Mouse (Mus musculus): ENCODE data around the gene Myoz1.
"Not testable (repeated sequence)": the region's sequence is repeated elsewhere in the genome, so short reads cannot be mapped to it uniquely, and the experiment has no call there.

The Myoz1 gene

DNA sequence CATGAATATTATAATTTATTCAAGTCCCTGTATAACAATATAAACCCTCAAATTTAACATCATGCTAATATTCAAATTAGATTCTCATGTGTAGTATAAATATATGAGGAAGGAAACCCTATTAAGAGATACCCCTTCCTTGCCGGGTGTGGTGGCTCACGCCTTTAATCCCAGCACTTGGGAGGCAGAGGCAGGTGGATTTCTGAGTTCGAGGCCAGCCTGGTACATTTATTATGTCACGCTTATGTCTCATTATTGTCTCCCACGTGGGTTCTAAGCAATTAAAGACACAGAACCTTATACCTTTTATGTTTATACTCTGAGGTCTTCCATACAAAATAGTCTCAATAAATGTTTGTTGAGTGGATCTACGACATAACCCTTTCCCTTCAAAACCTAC lies 17.6 kb downstream of the Myoz1 start:
- no peak for DNase-seq (ENCODE audit: low spot score)

GRCm38 (mm10) chr14:20637818-20638574 lies 18.3 kb downstream of the Myoz1 start:
- no peak for DNase-seq (ENCODE audit: low spot score)

- not testable (repeated sequence) for DNase-seq (ENCODE audit: low spot score)
Observed at GRCm38 (mm10) chr14:20636968-20637367, 19.4 kb downstream of the Myoz1 start.

GRCm38 (mm10) chr14:20635546-20635945 lies 20.8 kb downstream of the Myoz1 start:
- no peak for DNase-seq (ENCODE audit: low spot score)

GRCm38 (mm10) chr14:20631253-20631652 lies 25.1 kb downstream of the Myoz1 start:
- DNase-seq (ENCODE audit: low spot score) = no peak

DNA sequence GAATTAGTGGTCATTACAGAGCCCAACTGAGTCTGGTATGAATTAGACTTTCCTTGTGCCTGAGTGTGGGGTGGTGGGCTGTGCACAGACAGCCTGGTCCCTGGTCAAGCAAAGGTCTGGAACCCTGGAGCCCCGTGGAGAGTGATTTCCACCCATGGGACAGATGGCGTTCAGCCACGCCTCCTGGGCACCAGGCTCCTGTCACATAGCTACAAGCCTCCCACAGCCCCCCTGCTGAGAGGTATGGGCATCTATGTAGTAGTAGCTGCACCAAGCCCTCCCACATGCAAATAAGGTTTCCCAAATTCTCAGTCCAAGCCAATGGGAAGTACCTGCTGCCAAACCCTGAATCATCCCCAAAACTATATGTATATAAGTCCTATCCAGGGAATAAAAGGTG lies 29.4 kb downstream of the Myoz1 start:
- DNase-seq (ENCODE audit: low spot score) = no peak

DNA sequence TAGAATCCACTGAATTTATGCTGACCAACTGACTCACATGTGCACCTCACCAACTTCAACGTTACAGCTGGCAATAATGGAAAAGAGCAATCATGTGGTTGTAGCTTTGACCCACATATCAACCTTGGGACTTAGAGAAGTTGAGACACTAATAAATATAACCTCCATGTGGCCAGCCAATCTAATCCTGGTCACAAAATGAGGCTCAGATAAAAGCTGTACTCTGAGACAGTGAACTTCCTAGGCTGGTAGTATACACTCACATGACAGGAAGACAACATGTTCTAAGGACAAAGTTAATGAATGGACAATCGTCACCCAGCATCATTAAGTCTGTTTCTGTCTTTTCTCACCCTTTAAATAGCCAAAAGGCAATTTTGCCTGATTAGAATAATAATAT lies 29.9 kb downstream of the Myoz1 start:
- DNase-seq (ENCODE audit: low spot score) = no peak

- DNase-seq (ENCODE audit: low spot score) = no peak
Observed at GRCm38 (mm10) chr14:20622907-20623306, 33.4 kb downstream of the Myoz1 start.

- DNase-seq (ENCODE audit: low spot score) = no peak
Observed at GRCm38 (mm10) chr14:20622412-20622811, 33.9 kb downstream of the Myoz1 start.

DNA sequence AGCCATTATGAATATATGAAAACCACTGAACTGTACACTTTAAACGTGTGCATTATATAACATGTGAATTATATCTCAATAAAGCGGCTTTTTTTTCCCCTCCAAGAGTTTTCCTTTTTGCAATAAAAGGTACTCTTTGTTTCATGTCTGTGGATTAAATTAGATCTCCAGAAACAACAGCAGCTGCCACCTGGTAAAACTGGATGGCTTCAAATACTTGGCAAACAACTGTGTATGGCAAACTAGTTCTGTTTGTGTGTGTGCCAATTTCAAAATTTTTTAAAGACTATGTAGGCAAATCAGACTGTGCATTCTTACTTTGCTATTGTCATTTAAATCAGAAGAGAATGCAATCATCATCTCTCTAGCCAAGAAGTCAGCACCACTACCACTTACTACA lies 34.4 kb downstream of the Myoz1 start:
- DNase-seq (ENCODE audit: low spot score) = no peak

DNA sequence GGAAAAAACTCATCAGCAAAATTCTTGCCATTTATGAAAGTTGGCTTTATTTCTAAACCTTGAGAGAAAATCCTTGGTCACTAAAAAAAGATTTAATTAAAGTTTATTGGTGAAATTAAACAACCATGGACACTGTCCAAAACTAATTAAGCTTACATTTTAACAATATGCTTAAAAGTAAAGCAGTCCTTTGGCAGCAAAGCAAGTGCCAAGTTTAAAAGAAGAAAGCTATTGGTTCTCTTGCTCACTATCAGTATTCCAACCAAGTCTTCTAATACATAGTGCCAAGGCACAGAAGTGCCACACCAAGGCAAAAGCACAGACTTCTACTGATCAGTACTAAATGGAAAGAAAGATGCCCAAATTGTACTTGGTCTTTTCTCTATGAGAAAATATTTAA lies 37.2 kb downstream of the Myoz1 start:
- DNase-seq (ENCODE audit: low spot score) = no peak

DNA sequence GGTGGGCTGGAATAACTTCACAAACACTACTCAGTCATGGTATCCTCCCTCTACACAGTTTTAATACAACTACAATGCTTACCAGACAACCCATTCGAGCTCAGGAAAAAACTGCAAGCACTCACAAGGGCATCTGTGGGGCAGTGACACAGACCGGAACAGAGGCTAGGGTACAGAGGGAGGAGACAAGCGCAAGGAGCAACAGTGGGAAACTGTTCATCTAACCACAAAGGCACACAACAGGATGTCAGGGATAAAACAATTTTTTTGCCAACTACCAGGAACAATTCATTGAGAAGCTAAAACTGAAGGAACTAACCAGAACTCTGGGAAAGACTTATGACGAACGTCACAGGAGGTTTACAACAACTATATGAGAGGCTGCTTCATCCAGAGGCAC lies 38.1 kb downstream of the Myoz1 start:
- DNase-seq (ENCODE audit: low spot score) = no peak

DNA sequence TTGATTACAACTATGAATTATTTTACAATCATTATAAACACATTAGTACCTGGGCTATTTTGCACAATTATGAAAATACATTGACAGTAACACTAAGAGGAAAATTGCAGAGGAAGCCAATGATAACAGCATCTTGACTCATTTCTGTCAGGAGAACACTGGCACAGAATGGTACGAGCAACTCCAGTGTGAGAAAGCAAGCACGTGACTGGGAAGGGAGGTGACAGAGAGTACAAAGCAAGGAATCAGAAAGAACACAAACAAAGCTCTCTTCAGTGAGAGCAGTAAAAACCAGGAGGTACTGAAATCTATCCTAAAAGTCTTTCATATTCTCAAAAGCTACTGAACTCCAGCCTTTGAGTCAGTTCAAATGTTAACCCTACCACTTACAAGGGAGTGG lies 39.9 kb downstream of the Myoz1 start:
- DNase-seq (ENCODE audit: low spot score) = no peak

GRCm38 (mm10) chr14:20615075-20615474 lies 41.3 kb downstream of the Myoz1 start:
- no peak for DNase-seq (ENCODE audit: low spot score)

DNA sequence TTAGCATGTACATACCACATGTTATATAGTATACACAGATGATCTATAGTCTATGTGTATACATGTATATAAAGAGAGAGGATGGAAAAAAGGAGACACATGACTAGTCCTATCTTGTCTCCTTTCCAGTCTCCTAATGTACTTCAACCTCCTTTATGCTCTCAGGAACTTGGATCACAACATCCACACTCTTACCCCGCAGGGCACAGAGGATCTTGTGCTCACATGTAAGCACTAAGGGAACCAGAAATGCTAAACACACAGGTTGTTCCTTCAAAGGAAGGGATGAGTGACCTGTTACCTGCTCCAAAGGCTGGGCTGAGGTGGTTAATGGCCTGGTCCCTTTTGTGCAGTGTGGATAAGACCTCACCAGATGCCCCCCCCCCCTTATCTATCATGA lies 43.5 kb downstream of the Myoz1 start:
- no peak for DNase-seq (ENCODE audit: low spot score)

DNA sequence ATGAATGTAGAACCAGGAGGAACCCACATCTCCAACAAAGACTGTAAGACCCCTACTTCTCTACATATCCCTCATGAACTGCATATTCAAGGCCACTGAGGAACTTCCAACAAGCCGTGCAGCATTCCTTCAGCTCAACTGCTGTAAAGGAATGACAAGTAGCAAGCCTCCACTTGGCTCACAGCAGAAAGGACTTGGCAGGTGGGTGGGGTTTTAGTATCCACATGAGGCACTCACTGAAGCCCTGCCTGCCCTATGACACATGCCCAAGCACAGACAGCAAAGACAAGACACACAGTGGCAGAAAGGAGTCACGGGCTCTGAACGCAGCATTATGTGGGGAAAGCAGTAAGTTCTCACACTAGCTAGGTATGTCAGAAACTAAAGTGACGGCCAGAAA lies 46.2 kb downstream of the Myoz1 start:
- no peak for DNase-seq (ENCODE audit: low spot score)

DNA sequence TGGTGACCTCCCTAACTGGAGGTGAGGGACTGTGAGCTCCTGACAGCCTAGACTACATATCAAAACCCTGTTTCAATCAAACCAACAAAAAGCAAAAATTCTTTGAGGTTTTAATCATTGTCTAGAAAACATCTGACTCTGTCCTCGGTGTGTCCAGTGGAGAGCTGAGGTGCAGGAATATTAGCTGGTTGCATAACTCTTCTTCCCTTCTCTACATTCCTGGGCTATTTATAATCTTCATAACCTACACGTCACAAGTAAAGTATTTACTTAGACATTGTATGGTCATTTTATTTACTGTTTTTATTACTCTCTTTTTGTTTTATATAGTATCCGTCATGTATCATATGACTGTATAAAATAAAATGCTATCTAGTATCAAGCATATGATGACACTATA lies 46.8 kb downstream of the Myoz1 start:
- DNase-seq (ENCODE audit: low spot score) = no peak

DNA sequence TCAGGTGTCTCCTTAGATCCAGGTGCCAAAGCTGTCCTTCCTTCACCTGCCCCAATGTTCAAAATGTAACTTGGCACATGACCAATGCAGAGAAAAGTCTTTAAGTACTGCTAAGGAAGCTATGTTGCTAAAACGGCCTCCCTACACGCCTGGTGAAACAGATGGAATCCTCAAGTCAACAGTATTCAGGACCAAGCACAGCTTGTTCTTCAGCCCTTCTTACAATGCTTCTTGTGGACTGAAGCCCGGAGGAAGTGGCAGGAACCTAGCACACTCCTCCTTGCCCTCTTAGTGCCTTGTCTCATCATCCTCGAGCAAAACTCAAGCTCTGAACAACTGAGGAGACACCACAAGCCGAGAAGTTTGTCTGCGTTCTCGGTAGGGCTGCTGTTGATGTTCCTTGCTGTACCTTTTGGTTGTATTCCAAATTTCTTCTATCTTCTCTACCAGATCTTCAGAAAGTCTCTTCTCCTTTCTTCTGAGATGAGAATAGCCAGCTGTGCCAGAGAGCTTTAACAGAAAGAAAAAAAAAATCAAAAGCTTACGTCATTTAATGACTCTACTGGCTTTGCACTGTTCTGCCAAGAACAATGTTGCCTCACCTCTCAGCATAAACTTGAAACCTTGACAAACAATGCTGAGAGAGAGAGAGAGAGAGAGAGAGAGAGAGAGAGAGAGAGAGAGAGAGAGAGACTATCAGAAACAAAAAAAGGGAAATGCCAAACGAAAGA lies 48.8 kb downstream of the Myoz1 start:
- no peak for DNase-seq (ENCODE audit: low spot score)

DNA sequence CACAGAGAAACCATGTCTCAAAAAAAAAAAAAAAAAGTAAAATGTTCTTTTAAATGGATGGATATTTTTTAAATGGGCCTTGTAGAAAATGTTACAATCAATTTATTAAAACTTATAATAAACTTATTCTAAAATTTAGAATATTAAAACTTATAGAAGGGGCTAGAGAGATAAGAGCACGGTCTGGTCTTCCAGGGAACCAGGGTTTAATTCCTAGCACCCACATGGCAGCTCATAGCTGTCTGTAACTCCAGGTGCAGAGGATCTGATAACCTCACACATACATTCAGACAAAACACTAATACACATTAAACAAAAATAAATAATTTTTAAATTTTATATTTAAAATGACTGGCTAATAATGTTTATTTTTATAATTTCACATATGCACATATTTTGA lies 55.1 kb downstream of the Myoz1 start:
- no peak for DNase-seq (ENCODE audit: low spot score)

DNA sequence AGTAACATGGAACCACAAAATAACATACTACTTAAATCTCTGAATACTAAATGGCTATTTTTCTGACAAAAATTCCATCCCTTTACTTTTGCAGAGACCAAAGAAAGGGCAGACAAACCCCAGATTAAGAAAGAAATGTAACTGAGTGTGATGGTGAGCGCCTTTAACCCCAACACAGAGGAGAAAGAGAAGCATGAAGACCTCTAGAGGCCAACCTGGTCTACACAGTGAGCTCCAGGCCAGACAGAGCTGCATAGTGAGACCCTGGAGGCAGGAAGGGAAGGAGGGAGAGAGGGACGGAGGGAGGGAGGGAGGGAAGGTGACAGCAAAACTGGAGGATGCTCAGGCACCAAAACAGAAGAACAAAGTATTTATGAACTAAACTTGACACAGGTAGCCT lies 56.1 kb downstream of the Myoz1 start:
- no peak for DNase-seq (ENCODE audit: low spot score)

DNA sequence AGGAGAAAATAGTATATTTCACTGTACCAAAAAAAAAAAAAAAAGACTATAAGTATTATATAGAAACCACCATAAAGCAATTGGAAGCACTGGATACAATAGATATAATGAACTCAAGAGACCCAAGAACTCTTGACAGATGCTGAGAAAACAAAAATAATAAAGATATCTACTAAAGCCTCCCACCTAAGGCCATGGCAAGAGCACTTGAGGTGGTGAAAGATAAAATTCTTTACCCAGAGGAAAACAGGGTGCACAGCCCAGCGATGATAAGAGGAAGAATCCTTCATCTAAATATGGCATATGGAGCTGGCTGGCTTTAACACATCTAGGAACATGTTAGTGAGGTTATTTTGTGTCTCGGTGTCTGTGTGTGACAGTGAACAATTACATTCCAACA lies 56.8 kb downstream of the Myoz1 start:
- DNase-seq (ENCODE audit: low spot score) = no peak

Data from yolk sac, embryonic 10.5 days (tissue).